Mouse (Mus musculus) embryonic facial prominence, embryonic 12.5 days (tissue): ENCODE data around the gene Hoxd9. TPM values are rescaled to one million over a fixed set of nuclear protein-coding genes. Genes with fewer than 3 reads are reported as not detected.

Experiments used
- ATAC-seq: fragments of 200-750 bp; cut with Nextera tagmentation; 2 replicates; pipeline ENCODE4 v1.8.0; 2017; ENCODE audit not compliant: insufficient number of reproducible peaks, insufficient read depth, low FRiP score, low TSS enrichment
- H3K27ac ChIP-seq: fragments of 300-500 bp; sonication (generic); 2 replicates; pipeline ENCODE4 v1.5.1; 2016; ENCODE audit warnings: mild to moderate bottlenecking
- H3K27me3 ChIP-seq: fragments of 300-500 bp; sonication (generic); 2 replicates; pipeline ENCODE4 v1.6.1; 2016; ENCODE audit warnings: mild to moderate bottlenecking, moderate library complexity
- H3K36me3 ChIP-seq: fragments of 300-500 bp; sonication (generic); 2 replicates; pipeline ENCODE4 v1.6.1; 2016; ENCODE audit warnings: mild to moderate bottlenecking
- H3K4me1 ChIP-seq: fragments of 300-500 bp; sonication (generic); 2 replicates; pipeline ENCODE4 v1.6.1; 2016
- H3K4me2 ChIP-seq: fragments of 300-500 bp; sonication (generic); replicated peaks from 2 replicates; pipeline ENCODE4 v1.6.1; 2016; ENCODE audit warnings: mild to moderate bottlenecking, moderate library complexity
- H3K4me3 ChIP-seq: fragments of 300-500 bp; sonication (generic); 2 replicates; pipeline ENCODE4 v1.5.1; 2016; ENCODE audit warnings: mild to moderate bottlenecking
- H3K9ac ChIP-seq: fragments of 300-500 bp; sonication (generic); 2 replicates; pipeline ENCODE4 v1.6.1; 2016; ENCODE audit warnings: mild to moderate bottlenecking, moderate library complexity
- H3K9me3 ChIP-seq: fragments of 300-500 bp; sonication (generic); 2 replicates; pipeline ENCODE4 v1.6.1; 2016; ENCODE audit warnings: mild to moderate bottlenecking, moderate library complexity
- WGBS: fragments of 180-500 bp; shearing (Covaris S2); methylation state at CpG from one replicate; pipeline ENCODE4 v1.1.7; 2016; 5-methylcytosine and 5-hydroxymethylcytosine counted together
- polyA plus RNA-seq: library from polyadenylated mRNA; unstranded; fragments of >200 nt; fragmentation: Nextera tagmentation; extraction: Ambion mirVana; gene quantifications from 2 replicates; pipeline ENCODE4 v1.2.1, GENCODE M21; 2016

Hoxd9 gene
- polyA plus RNA-seq, 1 experiment from 2014 or later: 0.72 TPM

GRCm38 (mm10) chr2:74726973-74727639 is 29.6 kb downstream of the Hoxd9 start:
- no peaks in the 10 kb centered on the region for H3K4me1 ChIP-seq
- H3K9me3 ChIP-seq: no peaks in the 10 kb centered on the region
- H3K36me3 ChIP-seq: no peaks in the 10 kb centered on the region
- H3K9ac ChIP-seq: no peak overlapping the region; the same call in 1 of the 2 replicates
- H3K27ac ChIP-seq: no peak overlapping the region
- ATAC-seq: no peak
- peaks cover 94% of the 10 kb centered on the region for H3K27me3 ChIP-seq
- under 1% methylated on average over 42 of the region's 43 CpGs for WGBS
- peak overlapping the region; percentile 20 for H3K4me3 ChIP-seq
- peak overlapping the region; percentile 40 for H3K4me2 ChIP-seq

GRCm38 (mm10) chr2:74727640-74728302 is 30.2 kb downstream of the Hoxd9 start:
- H3K9ac ChIP-seq: no peak overlapping the region; the same call in 1 of the 2 replicates
- H3K4me3 ChIP-seq: peak overlapping the region; percentile 20
- no peak overlapping the region for H3K27ac ChIP-seq
- H3K9me3 ChIP-seq: no peaks in the 10 kb centered on the region
- WGBS: 1% methylated on average over 25 of the region's 25 CpGs
- peaks cover 95% of the 10 kb centered on the region for H3K27me3 ChIP-seq
- H3K4me1 ChIP-seq: no peaks in the 10 kb centered on the region
- H3K4me2 ChIP-seq: peak overlapping the region; percentile 40
- no peaks in the 10 kb centered on the region for H3K36me3 ChIP-seq
- ATAC-seq: no peak

- no peak for ATAC-seq
- Histone ChIP-seq H3K4me2 (no peak overlapping the region), H3K9me3 (no peaks in the 10 kb centered on the region), H3K27ac (no peak overlapping the region), H3K9ac (no peak overlapping the region), H3K4me3 (0 out of 2 replicates have a peak overlapping the region, but pooled peaks have one; percentile 20), H3K27me3 (peaks cover 95% of the 10 kb centered on the region), H3K4me1 (no peaks in the 10 kb centered on the region), H3K36me3 (no peaks in the 10 kb centered on the region)
- 2% methylated on average over 13 of the region's 13 CpGs for WGBS
Observed at GRCm38 (mm10) chr2:74728303-74728680, 30.8 kb downstream of the Hoxd9 start.

GRCm38 (mm10) chr2:74730331-74730730 is 32.8 kb downstream of the Hoxd9 start:
- H3K4me1 ChIP-seq: no peaks in the 10 kb centered on the region
- H3K4me3 ChIP-seq: no peak overlapping the region
- H3K9me3 ChIP-seq: no peaks in the 10 kb centered on the region
- no peaks in the 10 kb centered on the region for H3K36me3 ChIP-seq
- no peak overlapping the region for H3K27ac ChIP-seq
- ATAC-seq: no peak
- H3K9ac ChIP-seq: no peak overlapping the region
- H3K4me2 ChIP-seq: no peak overlapping the region
- 5% methylated on average over 8 of the region's 8 CpGs for WGBS
- H3K27me3 ChIP-seq: peaks cover 92% of the 10 kb centered on the region

- H3K36me3 ChIP-seq: no peaks in the 10 kb centered on the region
- no peak overlapping the region for H3K4me2 ChIP-seq
- peaks cover 93% of the 10 kb centered on the region for H3K27me3 ChIP-seq
- ATAC-seq: no peak
- no peak overlapping the region for H3K27ac ChIP-seq
- no peaks in the 10 kb centered on the region for H3K4me1 ChIP-seq
- no peak overlapping the region for H3K4me3 ChIP-seq
- no peaks in the 10 kb centered on the region for H3K9me3 ChIP-seq
- H3K9ac ChIP-seq: no peak overlapping the region
Observed at GRCm38 (mm10) chr2:74731055-74731454, 33.5 kb downstream of the Hoxd9 start.

GRCm38 (mm10) chr2:74731799-74732512 is 34.4 kb downstream of the Hoxd9 start:
- WGBS: 1% methylated on average over 9 of the region's 9 CpGs
- Histone ChIP-seq H3K4me1 (no peaks in the 10 kb centered on the region), H3K9me3 (no peaks in the 10 kb centered on the region), H3K4me3 (no peak overlapping the region), H3K4me2 (no peak overlapping the region), H3K27ac (no peak overlapping the region), H3K27me3 (peaks cover 93% of the 10 kb centered on the region), H3K36me3 (no peaks in the 10 kb centered on the region), H3K9ac (no peak overlapping the region)
- ATAC-seq: no peak

- ATAC-seq: no peak
- Histone ChIP-seq H3K27ac (no peak overlapping the region), H3K4me3 (no peak overlapping the region), H3K4me1 (no peaks in the 10 kb centered on the region), H3K9me3 (no peaks in the 10 kb centered on the region), H3K27me3 (peaks cover 93% of the 10 kb centered on the region), H3K36me3 (no peaks in the 10 kb centered on the region), H3K4me2 (no peak overlapping the region), H3K9ac (no peak overlapping the region)
- WGBS: under 1% methylated on average over 52 of the region's 52 CpGs
Observed at GRCm38 (mm10) chr2:74732513-74733316, 35.2 kb downstream of the Hoxd9 start.

- H3K9me3 ChIP-seq: no peaks in the 10 kb centered on the region
- H3K36me3 ChIP-seq: no peaks in the 10 kb centered on the region
- H3K4me1 ChIP-seq: no peaks in the 10 kb centered on the region
- H3K4me3 ChIP-seq: no peak overlapping the region
- WGBS: 0% methylated on average over 14 of the region's 16 CpGs
- no peak overlapping the region for H3K9ac ChIP-seq
- H3K27me3 ChIP-seq: peaks cover 93% of the 10 kb centered on the region
- H3K4me2 ChIP-seq: no peak overlapping the region
- ATAC-seq: no peak
- H3K27ac ChIP-seq: no peak overlapping the region
Observed at GRCm38 (mm10) chr2:74733317-74733661, 35.8 kb downstream of the Hoxd9 start.

- WGBS: 1% methylated on average over 6 of the region's 6 CpGs
- ATAC-seq: no peak
- no peak overlapping the region for H3K4me3 ChIP-seq
- H3K4me1 ChIP-seq: no peaks in the 10 kb centered on the region
- H3K9ac ChIP-seq: no peak overlapping the region
- no peak overlapping the region for H3K4me2 ChIP-seq
- no peaks in the 10 kb centered on the region for H3K36me3 ChIP-seq
- H3K27me3 ChIP-seq: peaks cover 93% of the 10 kb centered on the region
- H3K27ac ChIP-seq: no peak overlapping the region
- H3K9me3 ChIP-seq: no peaks in the 10 kb centered on the region
Observed at GRCm38 (mm10) chr2:74733765-74734164, 36.2 kb downstream of the Hoxd9 start.

- H3K4me1 ChIP-seq: no peaks in the 10 kb centered on the region
- H3K4me3 ChIP-seq: no peak overlapping the region
- no peak overlapping the region for H3K4me2 ChIP-seq
- no peak overlapping the region for H3K9ac ChIP-seq
- no peaks in the 10 kb centered on the region for H3K36me3 ChIP-seq
- no peak for ATAC-seq
- H3K27me3 ChIP-seq: peaks cover 95% of the 10 kb centered on the region
- no peak overlapping the region for H3K27ac ChIP-seq
- no peaks in the 10 kb centered on the region for H3K9me3 ChIP-seq
- WGBS: 3% methylated on average over 13 of the region's 13 CpGs
Observed at GRCm38 (mm10) chr2:74734451-74734850, 36.9 kb downstream of the Hoxd9 start.

GRCm38 (mm10) chr2:74734996-74735811 is 37.7 kb downstream of the Hoxd9 start:
- no peaks in the 10 kb centered on the region for H3K9me3 ChIP-seq
- H3K4me3 ChIP-seq: no peak overlapping the region; the same call in 1 of the 2 replicates
- H3K36me3 ChIP-seq: no peaks in the 10 kb centered on the region
- H3K27me3 ChIP-seq: peaks cover 96% of the 10 kb centered on the region
- H3K4me2 ChIP-seq: no peak overlapping the region
- no peak overlapping the region for H3K9ac ChIP-seq
- H3K27ac ChIP-seq: no peak overlapping the region
- H3K4me1 ChIP-seq: no peaks in the 10 kb centered on the region
- 1% methylated on average over 27 of the region's 27 CpGs for WGBS
- ATAC-seq: no peak
